Mouse (Mus musculus) brain, embryonic 14.5 days (tissue): ENCODE data around the gene Slc39a3.

Source experiments
- CTCF ChIP-seq: fragments of 200-500 bp; IDR thresholded peaks from 2 replicates; pipeline ENCODE4 v1.5.1; 2012; ENCODE audit warnings: inconsistent platforms, mild to moderate bottlenecking, moderate library complexity, borderline replicate concordance; ENCODE audit not compliant: insufficient read depth, insufficient read length; ENCODE audit errors: extremely low read depth
- POLR2A ChIP-seq: fragments of 200-500 bp; IDR thresholded peaks from 2 replicates; pipeline ENCODE4 v1.6.1; 2012; ENCODE audit warnings: mild to moderate bottlenecking, inconsistent platforms, borderline replicate concordance; ENCODE audit not compliant: poor library complexity, insufficient read depth, insufficient read length, severe bottlenecking; ENCODE audit errors: extremely low read depth

DNA sequence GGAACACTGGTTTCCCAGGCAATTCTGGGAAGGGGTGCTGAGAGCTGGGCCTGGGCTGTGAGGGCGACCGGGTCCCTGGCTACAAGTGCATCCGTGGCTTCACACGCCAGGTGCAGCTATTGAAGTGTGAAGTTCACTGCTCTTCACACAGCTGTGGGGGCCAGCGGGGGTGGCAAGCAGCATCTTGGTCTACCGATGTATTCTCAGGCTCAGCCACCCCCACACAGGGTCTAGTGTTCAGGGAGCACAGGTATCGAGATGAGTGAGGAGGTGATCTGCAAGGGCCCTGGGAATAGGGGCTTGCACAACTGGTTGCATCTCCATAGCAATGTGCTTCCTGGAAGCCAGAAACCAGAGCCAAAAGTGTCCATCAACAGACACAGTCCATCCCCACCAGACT, 46.8 kb downstream of the Slc39a3 start:
- TF ChIP-seq POLR2A (no peak), CTCF (no peak)
